Mouse (Mus musculus): ENCODE measurements around the gene Oas1a.

DNA sequence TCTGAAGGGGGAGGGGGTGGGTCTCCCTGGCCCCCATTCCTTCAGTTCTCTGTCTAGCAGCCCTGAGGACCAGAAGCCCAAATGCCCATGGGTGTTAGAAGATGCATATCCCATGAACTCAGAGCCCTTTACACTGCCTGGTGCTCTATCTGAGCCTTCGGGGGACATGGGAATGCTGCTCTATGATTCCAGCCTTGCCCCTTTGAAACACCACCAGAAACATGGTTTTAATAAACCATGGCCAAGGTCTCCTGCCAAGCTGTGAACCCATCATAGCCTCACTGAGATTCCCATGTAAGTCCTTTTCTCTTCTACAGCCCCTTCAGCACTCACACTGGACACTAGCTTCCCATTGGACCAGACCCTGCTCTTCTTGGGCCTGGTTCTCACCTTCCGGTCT is 17.3 kb downstream of the Oas1a start:
- TF ChIP-seq POLR2A (IDR thresholded peaks at IDR 0.05; ENCODE audit: low read depth, low read length) = no peak
- TF ChIP-seq CTCF (IDR thresholded peaks at IDR 0.05; ENCODE audit: borderline replicate concordance, insufficient read depth, low read length) = no peak

All from embryonic fibroblast, embryonic 13.5 days (primary cell).